Mouse (Mus musculus) adrenal gland, adult (tissue): ENCODE results near the gene Blvrb.
"Not testable (repeated sequence)": the region's sequence is repeated elsewhere in the genome, so short reads cannot be mapped to it uniquely, and the experiment has no call there.

Experiments used
- DNase-seq, 2 experiments: peaks; one replicate each; pipeline ENCODE4 v3.0.0; 2022 to 2023; ENCODE audit warnings: low spot score in 1 of 2; ENCODE audit not compliant: inconsistent age in 2 of 2

The Blvrb gene

GRCm38 (mm10) chr7:27480506-27480905, 32.7 kb downstream of the Blvrb start:
- DNase-seq, result no peak

- DNase-seq, result peak in 1 of 2 experiments; percentile 81
Measured at GRCm38 (mm10) chr7:27480927-27481626, 33.3 kb downstream of the Blvrb start.

- DNase-seq, result peak; percentile 96 to 98
Measured at GRCm38 (mm10) chr7:27481627-27481969, 33.8 kb downstream of the Blvrb start.

GRCm38 (mm10) chr7:27483860-27484259, 36.1 kb downstream of the Blvrb start:
- DNase-seq, result peak in 1 of 2 experiments; percentile 34

GRCm38 (mm10) chr7:27486102-27486769, 38.5 kb downstream of the Blvrb start:
- DNase-seq, result peak in 1 of 2 experiments; percentile 65

- DNase-seq, result peak; percentile 100
Measured at GRCm38 (mm10) chr7:27486770-27487697, 39.3 kb downstream of the Blvrb start, which contains the start of gene Sertad1. Gene Sertad1, plus strand, starts transcription at chr7:27486910.

GRCm38 (mm10) chr7:27487740-27488268, 40.0 kb downstream of the Blvrb start:
- peak; percentile 86 to 92 for DNase-seq

GRCm38 (mm10) chr7:27489270-27489869, 41.6 kb downstream of the Blvrb start:
- peak; percentile 53 to 72 for DNase-seq

GRCm38 (mm10) chr7:27490227-27490542, 42.4 kb downstream of the Blvrb start:
- no peak for DNase-seq

GRCm38 (mm10) chr7:27490543-27491329, 43.0 kb downstream of the Blvrb start:
- DNase-seq, result peak; percentile 97 to 99

- peak in 1 of 2 experiments; percentile 63 for DNase-seq
Measured at GRCm38 (mm10) chr7:27491856-27492255, 44.1 kb downstream of the Blvrb start.

GRCm38 (mm10) chr7:27493022-27493421, 45.2 kb downstream of the Blvrb start:
- no peak for DNase-seq

- no peak for DNase-seq
Measured at GRCm38 (mm10) chr7:27493450-27493849, 45.7 kb downstream of the Blvrb start.

GRCm38 (mm10) chr7:27494659-27495367, 47.0 kb downstream of the Blvrb start:
- DNase-seq, result not testable (repeated sequence)

GRCm38 (mm10) chr7:27499036-27499435, 51.3 kb downstream of the Blvrb start, which contains the start of gene Prx:
Gene Prx, plus strand, starts transcription at chr7:27499324.
- no peak for DNase-seq

GRCm38 (mm10) chr7:27501620-27502019, 53.8 kb downstream of the Blvrb start:
- DNase-seq, result peak; percentile 67 to 86

- no peak for DNase-seq
Measured at GRCm38 (mm10) chr7:27506765-27507370, 59.1 kb downstream of the Blvrb start.

GRCm38 (mm10) chr7:27507711-27508647, 60.2 kb downstream of the Blvrb start:
- peak; percentile 99 to 100 for DNase-seq
